Mouse (Mus musculus) heart, postnatal 4 days (tissue): ENCODE measurements around the gene Lcn9. TPM values are rescaled to one million over a fixed set of nuclear protein-coding genes. Genes with fewer than 3 reads are reported as not detected.

Experiments
- DNase-seq: peaks from one replicate; pipeline ENCODE4 v3.0.0; 2021
- total RNA-seq, 2 experiments: library from RNA; stranded (reverse); gene quantifications; 2 replicates each; pipeline ENCODE4 v1.2.3; 2021

The Lcn9 gene
- total RNA-seq, 2 experiments from 2014 or later, result not detected

GRCm38 (mm10) chr2:25850330-25850729, 27.4 kb downstream of the Lcn9 start:
- peak; percentile 68 for DNase-seq

GRCm38 (mm10) chr2:25852626-25853025, 29.7 kb downstream of the Lcn9 start:
- DNase-seq, result peak; percentile 27

- no peak for DNase-seq
These were observed 31.0 kb downstream of the Lcn9 start for GRCm38 (mm10) chr2:25853998-25854397.

GRCm38 (mm10) chr2:25859891-25860290, 36.9 kb downstream of the Lcn9 start:
- no peak for DNase-seq

GRCm38 (mm10) chr2:25862038-25862437, 39.1 kb downstream of the Lcn9 start:
- no peak for DNase-seq

GRCm38 (mm10) chr2:25862696-25863270, 39.8 kb downstream of the Lcn9 start:
- no peak for DNase-seq

GRCm38 (mm10) chr2:25863337-25864131, 40.6 kb downstream of the Lcn9 start, which contains the start of gene Kcnt1:
TSS of gene Kcnt1 (plus strand) at chr2:25863734.
- peak; percentile 42 for DNase-seq

GRCm38 (mm10) chr2:25864230-25864629, 41.3 kb downstream of the Lcn9 start:
- no peak for DNase-seq

- DNase-seq, result peak; percentile 18
These were observed 42.5 kb downstream of the Lcn9 start for GRCm38 (mm10) chr2:25865412-25865811.

- no peak for DNase-seq
These were observed 43.7 kb downstream of the Lcn9 start for GRCm38 (mm10) chr2:25866656-25867055.

Other genes starting within 250 kb of the Lcn9 start
- gene Mamdc4, start 248.3 kb upstream of the Lcn9 start, total RNA-seq, result 1 to 10 TPM; 1.4 to 2.3 TPM
- 100 to 1,000 TPM; 100 to 101 TPM for gene Phpt1, start 247.9 kb upstream of the Lcn9 start, total RNA-seq
- under 1 TPM; 0.14 to 0.41 TPM for gene Ajm1, start 241.4 kb upstream of the Lcn9 start, total RNA-seq
- gene Rabl6, start 214.6 kb upstream of the Lcn9 start, total RNA-seq, result 10 to 100 TPM; 51.4 to 61.5 TPM
- not detected for gene Ccdc183, start 205.5 kb upstream of the Lcn9 start, total RNA-seq
- gene Tmem141, start 201.1 kb upstream of the Lcn9 start, total RNA-seq, result 10 to 100 TPM; 22.2 to 24.0 TPM
- gene Fcna, start 195.1 kb upstream of the Lcn9 start, total RNA-seq, result 1 to 10 TPM; 1.3 to 1.4 TPM
- gene Lcn8, start 170.0 kb upstream of the Lcn9 start, total RNA-seq, result under 1 TPM; 0.72 to 0.74 TPM
- not detected for gene Lcn5, start 165.2 kb upstream of the Lcn9 start, total RNA-seq
- gene Lcn6, start 146.4 kb upstream of the Lcn9 start, total RNA-seq, result not detected
- gene Lcn10, start 140.4 kb upstream of the Lcn9 start, total RNA-seq, result not detected
- not detected for gene Obp2a, start 123.1 kb upstream of the Lcn9 start, total RNA-seq
- 10 to 100 TPM; 13.7 to 17.1 TPM for gene Bmyc, start 116.4 kb upstream of the Lcn9 start, total RNA-seq
- not detected for gene Obp2b, start 86.1 kb upstream of the Lcn9 start, total RNA-seq
- gene Lcn3, start 57.6 kb upstream of the Lcn9 start, total RNA-seq, result not detected
- gene Lcn11, start 46.1 kb upstream of the Lcn9 start, total RNA-seq, result not detected
- gene Gm13539, start 40.9 kb upstream of the Lcn9 start, total RNA-seq, result not detected
- not detected for gene Glt6d1, start 7.3 kb upstream of the Lcn9 start, total RNA-seq
- not detected for gene Sohlh1, start 24.1 kb downstream of the Lcn9 start, total RNA-seq
- under 1 TPM; 0.32 to 0.52 TPM for gene Kcnt1, start 40.6 kb downstream of the Lcn9 start, total RNA-seq
- 10 to 100 TPM; 30.1 to 33.3 TPM for gene Camsap1, start 160.1 kb downstream of the Lcn9 start, total RNA-seq
- 10 to 100 TPM; 60.3 to 62.4 TPM for gene Ubac1, start 198.6 kb downstream of the Lcn9 start, total RNA-seq